Mouse (Mus musculus): ENCODE measurements at regions not wholly inside any gene's neighbourhood (a gene's known extent, or its start where the extent isn't known, plus 50 kb on each side); places are given as distances from the start of the nearest gene placed in this dataset.
"Not testable (repeated sequence)": the region's sequence is repeated elsewhere in the genome, so short reads cannot be mapped to it uniquely, and the experiment has no call there.

GRCm38 (mm10) chr13:99668613-99669012 lies 152.3 kb upstream of the Map1b start:
- Histone ChIP-seq H3K9ac (ENCODE audit: low read length) (no peak overlapping the region), H3K4me1 (ENCODE audit: control insufficient read depth, insufficient read depth, low read length) (peaks cover 4% of the 10 kb centered on the region; the same call in 1 of the 2 replicates), H3K27me3 (ENCODE audit: control insufficient read depth, insufficient read depth, low read length) (no peaks in the 10 kb centered on the region), H3K4me2 (ENCODE audit: low read depth, severe bottlenecking) (no peak overlapping the region), H3K9me3 (ENCODE audit: control insufficient read depth, low read length) (no peaks in the 10 kb centered on the region), H3K4me3 (ENCODE audit: low read depth, low read length) (no peak overlapping the region), H3K27ac (replicated peaks; ENCODE audit: low read depth, low read length) (no peak overlapping the region), H3K36me3 (ENCODE audit: control insufficient read depth, insufficient read depth, low read length) (no peaks in the 10 kb centered on the region)
- ATAC-seq (ENCODE audit: insufficient number of reproducible peaks, low FRiP score, low TSS enrichment, low read depth) (no peak), DNase-seq (ENCODE audit: low spot score) (no peak)
- WGBS = 49% methylated on average over 8 of the region's 8 CpGs

DNA sequence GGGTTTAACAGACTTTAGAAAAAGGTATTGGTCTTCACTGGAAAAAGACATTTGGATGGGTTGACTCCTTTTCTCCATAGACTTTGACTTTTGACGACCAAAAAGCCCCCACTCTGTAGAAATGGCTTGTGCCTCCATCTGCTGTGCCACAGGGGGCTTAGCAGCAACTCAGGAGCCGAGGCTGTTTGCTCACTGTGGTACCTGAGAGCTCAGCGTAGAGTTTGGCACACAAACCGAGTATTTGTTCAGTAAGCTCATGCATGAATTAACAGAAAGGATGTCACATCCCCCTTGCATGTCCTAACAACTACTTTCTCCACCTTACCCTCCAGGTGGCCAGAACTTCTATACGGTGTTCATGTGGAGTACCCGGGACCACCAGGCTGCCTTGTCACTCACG lies 149.7 kb upstream of the Map1b start:
- H3K4me2 ChIP-seq (ENCODE audit: low read depth, severe bottlenecking) = no peak overlapping the region
- DNase-seq (ENCODE audit: low spot score) = no peak
- peaks cover 2% of the 10 kb centered on the region; the same call in 1 of the 2 replicates for H3K4me1 ChIP-seq (ENCODE audit: control insufficient read depth, insufficient read depth, low read length)
- H3K27ac ChIP-seq (replicated peaks; ENCODE audit: low read depth, low read length) = no peak overlapping the region
- no peak overlapping the region for H3K4me3 ChIP-seq (ENCODE audit: low read depth, low read length)
- H3K9ac ChIP-seq (ENCODE audit: low read length) = no peak overlapping the region
- no peaks in the 10 kb centered on the region for H3K27me3 ChIP-seq (ENCODE audit: control insufficient read depth, insufficient read depth, low read length)
- no peaks in the 10 kb centered on the region for H3K9me3 ChIP-seq (ENCODE audit: control insufficient read depth, low read length)
- no peaks in the 10 kb centered on the region for H3K36me3 ChIP-seq (ENCODE audit: control insufficient read depth, insufficient read depth, low read length)
- 79% methylated on average over 7 of the region's 7 CpGs for WGBS
- ATAC-seq (ENCODE audit: insufficient number of reproducible peaks, low FRiP score, low TSS enrichment, low read depth) = no peak

DNA sequence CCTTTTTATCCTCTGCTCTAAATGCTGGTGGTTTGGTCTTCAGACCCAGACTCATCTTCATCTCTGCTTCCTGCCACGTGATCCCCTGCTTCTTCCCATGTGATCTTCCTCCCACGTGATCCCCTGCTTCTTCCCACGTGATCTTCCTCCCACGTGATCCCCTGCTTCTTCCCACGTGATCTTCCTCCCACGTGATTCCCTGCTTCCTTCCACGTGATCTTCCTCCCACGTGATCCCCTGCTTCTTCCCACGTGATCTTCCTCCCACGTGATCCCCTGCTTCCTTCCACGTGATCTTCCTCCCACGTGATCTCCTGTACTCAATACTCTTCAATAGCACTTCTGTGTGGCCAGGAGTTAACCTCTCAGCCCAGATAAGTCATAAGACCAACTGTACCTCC lies 147.1 kb upstream of the Map1b start:
- H3K36me3 ChIP-seq (ENCODE audit: control insufficient read depth, insufficient read depth, low read length); H3K27me3 ChIP-seq (ENCODE audit: control insufficient read depth, insufficient read depth, low read length); H3K9ac ChIP-seq (ENCODE audit: low read length); H3K27ac ChIP-seq (replicated peaks; ENCODE audit: low read depth, low read length); H3K4me2 ChIP-seq (ENCODE audit: low read depth, severe bottlenecking); H3K9me3 ChIP-seq (ENCODE audit: control insufficient read depth, low read length); DNase-seq (ENCODE audit: low spot score); ATAC-seq (ENCODE audit: insufficient number of reproducible peaks, low FRiP score, low TSS enrichment, low read depth); H3K4me3 ChIP-seq (ENCODE audit: low read depth, low read length); H3K4me1 ChIP-seq (ENCODE audit: control insufficient read depth, insufficient read depth, low read length): not testable (repeated sequence)
- 90% methylated on average over 12 of the region's 12 CpGs for WGBS

DNA sequence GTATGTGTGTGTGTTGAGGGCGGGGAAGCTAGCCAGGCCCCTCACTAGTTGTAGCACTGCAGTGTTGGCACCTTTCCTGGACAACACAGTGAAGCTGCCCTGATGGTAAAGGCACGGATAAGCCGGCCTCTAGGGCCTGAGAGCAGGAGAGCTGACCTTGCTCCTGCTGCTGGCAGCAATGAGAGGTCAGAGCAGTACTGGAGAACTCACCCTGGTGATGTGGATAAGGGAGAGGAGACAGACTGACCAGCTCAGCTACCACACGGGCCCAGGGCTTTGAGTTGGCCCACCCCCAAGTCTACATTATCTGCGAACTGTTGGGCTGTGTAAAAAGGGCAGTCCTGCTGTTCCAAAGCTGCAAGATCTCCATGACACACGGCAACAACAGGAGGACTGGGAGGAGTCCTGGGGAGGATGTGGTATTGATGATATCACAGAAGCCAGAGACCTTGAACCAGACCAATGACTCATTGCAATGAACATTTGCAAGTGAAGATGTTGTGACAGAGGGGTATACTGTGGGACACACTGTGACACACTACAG lies 131.4 kb upstream of the Map1b start:
- DNase-seq (ENCODE audit: low spot score) (no peak), ATAC-seq (ENCODE audit: insufficient number of reproducible peaks, low FRiP score, low TSS enrichment, low read depth) (no peak)
- 74% methylated on average over 6 of the region's 6 CpGs for WGBS
- no peaks in the 10 kb centered on the region for H3K27me3 ChIP-seq (ENCODE audit: control insufficient read depth, insufficient read depth, low read length)
- no peak overlapping the region for H3K4me3 ChIP-seq (ENCODE audit: low read depth, low read length)
- no peak overlapping the region for H3K9ac ChIP-seq (ENCODE audit: low read length)
- H3K27ac ChIP-seq (replicated peaks; ENCODE audit: low read depth, low read length) = no peak overlapping the region
- H3K4me1 ChIP-seq (ENCODE audit: control insufficient read depth, insufficient read depth, low read length) = no peaks in the 10 kb centered on the region
- H3K36me3 ChIP-seq (ENCODE audit: control insufficient read depth, insufficient read depth, low read length) = no peaks in the 10 kb centered on the region
- H3K4me2 ChIP-seq (ENCODE audit: low read depth, severe bottlenecking) = no peak overlapping the region
- no peaks in the 10 kb centered on the region for H3K9me3 ChIP-seq (ENCODE audit: control insufficient read depth, low read length)

- Histone ChIP-seq H3K4me1 (ENCODE audit: control insufficient read depth, insufficient read depth, low read length) (peaks cover 7% of the 10 kb centered on the region; the same call in 1 of the 2 replicates), H3K4me3 (ENCODE audit: low read depth, low read length) (no peak overlapping the region), H3K27ac (replicated peaks; ENCODE audit: low read depth, low read length) (no peak overlapping the region), H3K4me2 (ENCODE audit: low read depth, severe bottlenecking) (no peak overlapping the region), H3K9me3 (ENCODE audit: control insufficient read depth, low read length) (no peaks in the 10 kb centered on the region), H3K9ac (ENCODE audit: low read length) (no peak overlapping the region), H3K36me3 (ENCODE audit: control insufficient read depth, insufficient read depth, low read length) (no peaks in the 10 kb centered on the region), H3K27me3 (ENCODE audit: control insufficient read depth, insufficient read depth, low read length) (no peaks in the 10 kb centered on the region)
- WGBS = 95% methylated on average over 1 of the region's 1 CpGs
- DNase-seq (ENCODE audit: low spot score) (no peak), ATAC-seq (ENCODE audit: insufficient number of reproducible peaks, low FRiP score, low TSS enrichment, low read depth) (no peak)
Observed at GRCm38 (mm10) chr13:99644771-99645170, 128.4 kb upstream of the Map1b start.

DNA sequence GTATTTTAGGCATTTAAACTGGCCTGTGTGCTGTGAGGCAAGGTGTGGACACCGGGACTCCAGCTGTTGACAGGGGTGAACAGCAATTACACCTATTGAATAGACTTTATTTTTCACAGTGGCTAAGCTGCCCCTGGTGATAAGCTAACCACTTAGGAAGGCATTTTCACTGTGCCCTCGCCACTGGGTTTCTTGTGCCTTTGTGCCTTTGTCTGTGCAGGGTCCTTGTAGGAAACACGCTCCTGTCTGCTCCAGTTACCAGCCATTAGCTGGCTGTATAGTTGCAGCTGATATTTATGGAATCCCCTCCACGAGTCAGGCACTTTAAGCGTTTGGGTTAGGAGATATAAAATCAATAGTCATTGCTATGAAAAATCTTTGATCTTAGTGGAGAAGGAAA lies 126.5 kb upstream of the Map1b start:
- ATAC-seq (ENCODE audit: insufficient number of reproducible peaks, low FRiP score, low TSS enrichment, low read depth) (no peak), DNase-seq (ENCODE audit: low spot score) (no peak)
- Histone ChIP-seq H3K9me3 (ENCODE audit: control insufficient read depth, low read length) (no peaks in the 10 kb centered on the region), H3K4me3 (ENCODE audit: low read depth, low read length) (no peak overlapping the region), H3K4me1 (ENCODE audit: control insufficient read depth, insufficient read depth, low read length) (peaks cover 7% of the 10 kb centered on the region; the same call in 1 of the 2 replicates), H3K4me2 (ENCODE audit: low read depth, severe bottlenecking) (no peak overlapping the region), H3K27ac (replicated peaks; ENCODE audit: low read depth, low read length) (no peak overlapping the region), H3K9ac (ENCODE audit: low read length) (no peak overlapping the region), H3K36me3 (ENCODE audit: control insufficient read depth, insufficient read depth, low read length) (no peaks in the 10 kb centered on the region), H3K27me3 (ENCODE audit: control insufficient read depth, insufficient read depth, low read length) (no peaks in the 10 kb centered on the region)
- 63% methylated on average over 5 of the region's 5 CpGs for WGBS

GRCm38 (mm10) chr13:99642301-99642700 lies 126.0 kb upstream of the Map1b start:
- H3K36me3 ChIP-seq (ENCODE audit: control insufficient read depth, insufficient read depth, low read length) = no peaks in the 10 kb centered on the region
- no peak overlapping the region for H3K27ac ChIP-seq (replicated peaks; ENCODE audit: low read depth, low read length)
- no peaks in the 10 kb centered on the region for H3K27me3 ChIP-seq (ENCODE audit: control insufficient read depth, insufficient read depth, low read length)
- ATAC-seq (ENCODE audit: insufficient number of reproducible peaks, low FRiP score, low TSS enrichment, low read depth) (no peak), DNase-seq (ENCODE audit: low spot score) (no peak)
- H3K4me2 ChIP-seq (ENCODE audit: low read depth, severe bottlenecking) = no peak overlapping the region
- peaks cover 7% of the 10 kb centered on the region; the same call in 1 of the 2 replicates for H3K4me1 ChIP-seq (ENCODE audit: control insufficient read depth, insufficient read depth, low read length)
- H3K4me3 ChIP-seq (ENCODE audit: low read depth, low read length) = no peak overlapping the region
- WGBS = 62% methylated on average over 5 of the region's 5 CpGs
- no peaks in the 10 kb centered on the region for H3K9me3 ChIP-seq (ENCODE audit: control insufficient read depth, low read length)
- H3K9ac ChIP-seq (ENCODE audit: low read length) = no peak overlapping the region

GRCm38 (mm10) chr13:99641386-99642165 lies 125.2 kb upstream of the Map1b start:
- WGBS = 86% methylated on average over 22 of the region's 22 CpGs
- Histone ChIP-seq H3K9me3 (ENCODE audit: control insufficient read depth, low read length) (no peaks in the 10 kb centered on the region), H3K4me3 (ENCODE audit: low read depth, low read length) (no peak overlapping the region), H3K4me2 (ENCODE audit: low read depth, severe bottlenecking) (no peak overlapping the region), H3K9ac (ENCODE audit: low read length) (0 out of 2 replicates have a peak overlapping the region, but pooled peaks have one; percentile 17), H3K4me1 (ENCODE audit: control insufficient read depth, insufficient read depth, low read length) (peaks cover 7% of the 10 kb centered on the region; the same call in 1 of the 2 replicates), H3K27me3 (ENCODE audit: control insufficient read depth, insufficient read depth, low read length) (no peaks in the 10 kb centered on the region), H3K36me3 (ENCODE audit: control insufficient read depth, insufficient read depth, low read length) (no peaks in the 10 kb centered on the region), H3K27ac (replicated peaks; ENCODE audit: low read depth, low read length) (no peak overlapping the region)
- DNase-seq (ENCODE audit: low spot score) (no peak), ATAC-seq (ENCODE audit: insufficient number of reproducible peaks, low FRiP score, low TSS enrichment, low read depth) (no peak)
